Mouse (Mus musculus) lung, postnatal 0 days (tissue): ENCODE data around the gene Fsd1l.

ENCODE experiments used
- CTCF ChIP-seq: IDR thresholded peaks from 2 replicates; pipeline ENCODE4 v1.5.1; 2016; ENCODE audit warnings: antibody characterized with exemption, mild to moderate bottlenecking
- EP300 ChIP-seq: IDR thresholded peaks from 2 replicates; pipeline ENCODE4 v1.6.1; 2016; ENCODE audit warnings: antibody characterized with exemption, mild to moderate bottlenecking, control low read depth

- TF ChIP-seq CTCF (no peak), EP300 (no peak)
Measured at GRCm38 (mm10) chr4:53623711-53624110, 7.6 kb upstream of the Fsd1l start.
